Mouse (Mus musculus) thymus, postnatal 10 days (tissue): ENCODE data around the gene Gm8369.
"Not testable (repeated sequence)": the region's sequence is repeated elsewhere in the genome, so short reads cannot be mapped to it uniquely, and the experiment has no call there.

Experiments
- DNase-seq, 2 experiments: peaks; one replicate each; pipeline ENCODE4 v3.0.0; 2021; ENCODE audit warnings: low spot score in 2 of 2

Gm8369 gene

DNA sequence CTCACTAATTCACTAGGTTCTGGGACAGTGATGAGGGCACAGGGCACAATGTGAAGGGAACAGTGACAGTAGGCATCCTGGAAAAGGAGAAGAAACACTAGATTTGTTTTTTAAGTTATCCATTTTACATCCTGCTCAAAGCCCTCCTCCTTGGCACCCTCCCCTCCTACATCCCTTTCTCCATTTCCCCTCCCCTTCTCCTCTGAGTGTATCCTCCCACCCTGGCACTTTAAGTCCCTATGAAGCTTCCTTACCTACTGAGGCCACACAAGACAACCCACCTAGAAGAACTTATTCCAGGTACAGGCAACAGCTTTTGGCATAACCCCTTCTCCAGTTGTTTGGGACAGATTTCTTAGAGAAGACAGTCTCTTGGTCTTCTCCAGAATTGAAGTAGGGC, 30.5 kb downstream of the Gm8369 start, which contains the start of gene Ms4a6b:
Ms4a6b (plus strand) TSS at position 267 of the 400 bp plus-strand sequence.
- no peak for DNase-seq

DNA sequence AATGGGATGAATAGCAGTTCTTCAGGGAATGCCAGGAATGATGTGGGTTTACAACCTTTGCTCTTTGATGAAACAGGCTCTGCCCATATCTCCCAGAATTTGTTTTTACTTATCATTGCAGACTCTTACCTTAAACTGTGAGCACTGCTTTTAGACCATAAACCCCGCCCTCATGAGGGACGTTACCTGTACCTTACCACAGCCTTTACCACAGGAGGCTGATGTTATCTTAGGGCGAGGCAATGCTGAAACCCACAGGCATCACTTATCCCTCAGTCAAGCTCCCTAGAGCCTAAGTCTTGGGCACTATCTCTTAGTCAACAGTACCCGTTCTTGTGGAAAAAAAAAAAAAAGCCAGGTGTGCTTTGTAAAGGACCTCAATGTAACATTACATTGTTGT, 31.1 kb downstream of the Gm8369 start:
- DNase-seq = peak; percentile 45 to 54

DNA sequence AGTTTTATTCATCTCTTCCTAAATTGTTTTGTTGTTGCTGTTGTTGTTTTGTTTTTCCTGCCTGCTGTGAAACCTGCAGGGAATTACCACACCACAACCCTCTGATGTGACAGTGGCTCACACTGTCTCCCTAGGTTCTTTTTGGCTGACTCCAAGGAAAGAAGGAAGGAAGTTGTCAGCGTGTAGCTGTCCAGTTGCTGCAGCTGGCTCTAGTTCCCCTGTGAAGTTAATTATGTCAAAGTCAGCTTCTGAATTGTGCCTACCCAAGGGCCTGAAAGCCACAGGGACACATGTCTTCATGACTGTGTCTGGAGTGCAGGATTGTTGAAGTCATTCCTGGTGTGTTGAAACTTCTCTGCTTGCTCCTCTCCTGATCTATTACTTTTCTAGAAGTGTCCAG, 31.6 kb downstream of the Gm8369 start:
- not testable (repeated sequence) for DNase-seq

DNA sequence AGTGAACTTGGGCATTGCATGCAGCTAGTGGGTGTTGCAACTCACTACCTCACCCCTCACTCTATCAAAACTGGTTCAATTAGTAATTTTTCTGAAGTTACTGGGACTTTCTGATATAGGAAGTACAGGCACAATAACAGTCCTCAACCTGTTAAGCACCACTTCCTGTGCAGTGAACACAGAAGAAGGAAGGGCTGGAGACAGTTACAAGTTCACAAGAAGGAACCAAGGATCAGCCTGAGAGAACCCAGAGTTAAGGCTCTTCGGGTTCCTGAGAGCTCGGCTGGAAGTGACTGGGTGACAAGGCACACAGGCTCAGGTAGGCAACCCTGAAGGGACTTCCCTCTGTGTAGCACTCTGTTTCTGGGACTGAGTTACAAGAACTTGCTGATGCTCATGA, 32.6 kb downstream of the Gm8369 start:
- not testable (repeated sequence) for DNase-seq

DNA sequence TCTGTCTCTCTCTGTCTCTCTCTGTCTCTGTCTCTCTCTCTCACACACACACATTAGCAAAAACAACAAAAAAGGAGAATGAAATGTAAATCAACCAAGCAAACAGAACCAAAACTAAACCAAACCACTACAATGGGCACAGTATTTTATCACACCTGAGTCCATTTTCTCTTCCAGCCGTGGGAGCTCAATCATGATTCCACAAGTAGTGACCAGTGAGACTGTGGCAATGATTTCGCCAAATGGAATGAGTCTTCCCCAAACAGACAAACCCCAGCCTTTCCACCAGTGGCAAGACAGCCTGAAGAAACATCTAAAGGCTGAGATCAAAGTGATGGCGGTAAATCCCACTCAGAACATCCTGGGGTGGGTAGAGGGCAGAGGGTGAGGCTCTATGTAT, 34.4 kb downstream of the Gm8369 start:
- DNase-seq = no peak

DNA sequence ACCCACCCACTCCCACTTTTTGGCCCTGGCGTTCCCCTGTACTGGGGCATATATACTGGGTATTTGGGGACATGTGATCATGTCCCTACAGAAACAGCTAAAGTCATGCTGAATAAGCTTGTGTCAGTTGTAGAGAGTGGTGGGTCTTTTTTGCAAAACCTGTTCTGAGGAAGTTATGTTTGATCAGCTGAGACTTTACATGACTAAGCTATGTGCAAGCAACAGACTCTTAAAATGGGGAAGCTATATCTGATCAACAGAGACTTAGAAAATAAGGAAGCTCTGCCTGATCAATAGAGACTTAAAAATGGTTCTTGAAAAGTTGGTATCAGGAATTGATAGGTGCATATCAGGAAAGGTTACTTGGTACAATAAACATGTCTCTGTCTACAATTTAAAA, 47.7 kb downstream of the Gm8369 start:
- no peak for DNase-seq

DNA sequence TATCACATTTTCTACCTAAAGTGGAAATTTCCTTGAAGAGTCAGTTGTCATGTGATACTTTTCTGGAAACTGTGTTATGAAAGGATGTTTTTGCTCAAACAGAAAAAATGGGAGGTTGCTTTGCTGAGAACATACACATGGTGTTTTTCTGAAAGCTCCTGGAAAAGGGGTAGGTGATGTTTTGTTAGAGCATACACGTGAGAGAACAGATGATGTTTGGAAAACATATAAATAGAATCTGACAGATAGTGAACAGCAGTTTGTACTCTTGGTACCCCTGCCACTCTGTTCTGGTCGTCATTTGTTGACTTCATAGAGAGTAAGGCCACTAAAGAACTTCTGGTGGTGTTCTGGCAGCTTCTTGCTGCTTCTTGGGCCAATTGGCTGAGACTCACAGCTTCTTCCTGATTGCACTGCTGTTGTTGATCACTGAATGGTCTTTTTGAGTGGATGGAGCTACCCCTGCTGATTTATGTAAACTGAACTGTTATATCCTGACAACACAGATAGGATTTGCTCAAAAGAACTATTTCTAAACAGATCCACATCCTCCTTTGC, 48.2 kb downstream of the Gm8369 start:
- DNase-seq = no peak

DNA sequence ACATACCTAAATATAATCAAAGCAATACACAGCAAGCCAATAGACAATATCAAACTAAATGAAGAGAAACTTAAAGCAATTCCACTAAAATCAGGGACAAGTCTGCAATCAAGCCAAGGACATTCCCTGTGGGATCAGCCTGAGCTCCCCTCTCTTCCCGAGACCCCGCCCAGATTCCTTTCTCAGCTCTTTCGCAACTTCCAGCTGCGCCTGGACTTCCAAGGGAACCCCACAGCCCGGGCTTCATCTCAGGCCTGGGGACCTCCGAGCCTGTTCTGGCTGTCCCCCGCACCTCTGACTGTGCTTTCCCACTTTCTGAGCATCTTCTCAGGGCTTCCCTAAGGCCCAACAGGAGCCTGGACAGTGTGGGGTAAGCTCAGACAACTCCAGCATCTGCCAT, 50.9 kb downstream of the Gm8369 start, which contains the start of gene Ms4a4d:
Ms4a4d (plus strand) TSS at position 209 of the 400 bp plus-strand sequence.
- no peak for DNase-seq

DNA sequence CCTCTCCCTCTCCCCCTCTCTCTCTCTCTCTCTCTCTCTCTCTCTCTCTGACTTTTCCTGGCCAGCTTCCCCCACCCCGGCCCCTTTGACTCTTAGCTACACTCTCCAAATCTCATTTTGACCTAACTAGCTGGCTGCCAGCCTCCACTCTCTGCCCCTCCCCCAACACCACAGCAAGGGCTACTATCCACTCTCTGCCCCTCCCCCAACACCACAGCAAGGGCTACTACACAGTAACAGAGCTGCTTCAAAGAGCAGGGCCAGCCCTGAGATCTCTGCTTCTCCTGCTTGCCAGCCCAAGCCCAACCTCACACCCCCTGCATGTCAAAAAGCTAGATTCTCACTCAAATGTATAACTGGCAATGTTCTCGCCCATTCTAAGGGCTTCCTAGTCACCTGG, 51.6 kb downstream of the Gm8369 start:
- no peak for DNase-seq

DNA sequence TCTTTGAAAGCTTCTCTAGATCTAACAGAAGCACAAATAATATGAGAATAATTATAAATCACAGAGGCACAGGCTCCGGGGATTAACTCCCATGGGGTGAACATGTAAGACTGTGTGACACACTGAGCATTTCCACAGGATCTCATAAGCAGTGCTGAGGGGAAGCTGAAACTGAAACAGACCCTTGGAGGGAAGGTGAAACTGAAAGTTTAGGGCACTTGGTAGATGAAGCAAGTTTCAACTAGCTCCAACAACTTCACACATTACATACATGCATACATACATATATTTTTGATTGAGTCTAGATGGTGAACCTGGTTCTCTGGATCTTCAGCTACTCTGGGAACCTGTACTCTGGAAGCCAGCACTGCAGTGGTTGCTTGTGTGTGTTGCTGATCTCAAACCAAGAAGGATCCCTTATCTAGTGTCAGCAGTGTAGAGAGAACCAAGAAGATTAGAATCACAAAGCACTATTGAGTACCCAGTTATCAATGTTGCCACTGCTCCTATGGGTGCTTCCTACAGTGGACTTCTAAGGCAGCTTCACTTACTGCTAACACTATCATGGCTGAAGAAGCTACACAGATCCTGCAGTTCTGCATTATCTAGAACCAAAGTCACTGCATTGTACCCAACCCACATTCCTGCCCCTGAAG, 54.6 kb downstream of the Gm8369 start:
- DNase-seq = peak in 1 of 2 experiments; percentile 40

DNA sequence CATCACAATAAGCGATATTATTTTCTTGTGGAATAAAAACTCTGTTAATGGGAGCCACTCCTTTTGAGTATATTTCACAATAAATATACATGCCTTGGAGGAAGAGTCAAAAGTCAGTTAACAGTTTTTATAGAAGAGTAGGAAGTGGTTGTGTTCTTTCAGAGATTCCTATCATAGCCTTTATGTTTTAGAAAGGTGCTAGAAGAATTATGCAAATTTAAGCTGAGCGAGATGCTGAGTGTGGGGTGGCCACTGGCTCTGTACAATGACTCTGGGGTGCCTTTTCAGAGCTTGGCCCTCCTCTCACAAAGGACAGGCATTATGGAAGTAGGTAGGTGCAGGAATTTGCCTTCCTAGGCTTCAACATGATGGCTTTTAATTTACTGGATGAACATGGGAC, 58.6 kb downstream of the Gm8369 start:
- not testable (repeated sequence) for DNase-seq

DNA sequence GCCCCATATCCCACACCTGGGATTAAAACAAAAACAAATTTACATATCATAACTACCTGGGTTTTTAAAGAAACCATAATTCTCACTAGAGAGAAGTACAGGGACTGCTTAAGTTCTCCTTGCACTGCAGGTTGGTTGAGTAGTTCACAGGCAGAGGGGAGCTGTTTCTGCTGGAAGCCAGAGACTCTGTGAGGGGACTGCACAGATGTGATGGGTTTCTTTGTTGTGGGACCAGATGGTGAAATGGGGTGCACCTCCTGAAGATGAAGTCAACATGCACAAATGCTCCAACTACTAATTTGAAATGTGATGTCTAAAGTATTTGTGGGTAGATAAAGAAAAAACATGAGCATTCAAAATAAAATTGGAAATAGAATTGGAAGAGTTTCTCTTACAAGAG, 62.2 kb downstream of the Gm8369 start:
- peak; percentile 67 to 69 for DNase-seq

DNA sequence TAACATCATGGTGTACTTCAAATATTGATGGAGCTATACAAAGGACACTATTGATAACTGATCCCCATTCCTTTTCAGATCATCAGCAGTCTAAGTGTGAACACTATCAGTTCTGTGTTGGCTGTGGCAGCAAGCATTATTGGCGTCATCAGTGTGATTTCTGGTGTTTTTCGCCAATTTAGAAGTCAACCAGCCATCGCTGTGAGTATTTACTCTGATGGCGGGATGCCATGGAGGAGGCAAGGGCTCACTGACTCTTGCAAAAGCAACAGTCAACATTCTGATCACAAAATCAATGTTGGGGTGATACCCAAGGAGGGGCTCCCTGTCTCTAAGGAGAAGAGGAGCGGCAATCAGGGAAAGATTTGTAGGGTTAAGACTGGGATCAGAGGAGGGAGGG, 69.0 kb downstream of the Gm8369 start:
- no peak for DNase-seq

DNA sequence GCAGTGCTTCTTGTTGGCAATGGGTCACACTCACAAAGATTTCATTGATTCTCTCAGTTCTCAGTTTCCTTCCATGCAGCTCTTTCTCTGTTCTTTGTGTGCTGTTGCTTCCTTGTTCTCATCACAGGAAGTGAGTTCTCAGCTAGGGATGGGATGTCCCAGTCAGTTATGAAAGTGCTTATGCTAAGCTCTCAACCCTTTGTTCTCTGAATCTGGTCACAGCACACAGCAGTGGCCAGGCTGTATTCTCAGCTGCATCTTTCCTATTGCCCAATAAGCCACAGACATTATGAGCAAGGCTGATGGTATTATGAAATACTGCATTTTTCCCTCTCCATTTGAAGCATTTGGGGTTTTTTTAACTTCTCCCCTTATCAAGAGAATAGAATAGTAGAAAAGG, 73.8 kb downstream of the Gm8369 start:
- DNase-seq = not testable (repeated sequence)
